Mouse (Mus musculus) thymus, postnatal 36 days (tissue): ENCODE measurements around the gene Kdm2a.

Experiments
- DNase-seq, 2 experiments: peaks; one replicate each; pipeline ENCODE4 v3.0.0; 2022; ENCODE audit warnings: mixed read lengths in 2 of 2

Kdm2a gene

GRCm38 (mm10) chr19:4397798-4398629, at the start of gene Kdm2a:
Kdm2a (minus strand) TSS chr19:4398285.
- peak; percentile 68 to 72 for DNase-seq

- DNase-seq: no peak
These were observed 49.4 kb upstream of the Kdm2a start for GRCm38 (mm10) chr19:4447445-4447844.

- no peak for DNase-seq
These were observed 48.8 kb upstream of the Kdm2a start for GRCm38 (mm10) chr19:4446661-4447420.

GRCm38 (mm10) chr19:4442408-4442807, 44.3 kb upstream of the Kdm2a start:
- peak; percentile 56 to 64 for DNase-seq

GRCm38 (mm10) chr19:4441621-4442161, 43.6 kb upstream of the Kdm2a start:
- DNase-seq: no peak

GRCm38 (mm10) chr19:4441090-4441591, 43.1 kb upstream of the Kdm2a start:
- peak; percentile 34 to 55 for DNase-seq

GRCm38 (mm10) chr19:4440222-4440621, 42.1 kb upstream of the Kdm2a start:
- DNase-seq: no peak

GRCm38 (mm10) chr19:4439161-4439801, 41.2 kb upstream of the Kdm2a start, which contains the start of gene Rhod:
Rhod (minus strand) TSS chr19:4439432.
- DNase-seq: peak; percentile 38 to 42

- no peak for DNase-seq
These were observed 40.7 kb upstream of the Kdm2a start for GRCm38 (mm10) chr19:4438791-4439160.

GRCm38 (mm10) chr19:4437886-4438285, 39.8 kb upstream of the Kdm2a start:
- DNase-seq: no peak

- DNase-seq: no peak
These were observed 38.2 kb upstream of the Kdm2a start for GRCm38 (mm10) chr19:4436254-4436653.

- no peak for DNase-seq
These were observed 36.9 kb upstream of the Kdm2a start for GRCm38 (mm10) chr19:4434999-4435398.

- DNase-seq: no peak
These were observed 35.7 kb upstream of the Kdm2a start for GRCm38 (mm10) chr19:4433756-4434155.

GRCm38 (mm10) chr19:4430091-4430620, 32.1 kb upstream of the Kdm2a start:
- no peak for DNase-seq

GRCm38 (mm10) chr19:4425610-4426366, 27.7 kb upstream of the Kdm2a start:
- DNase-seq: peak; percentile 21

- DNase-seq: no peak
These were observed 24.9 kb upstream of the Kdm2a start for GRCm38 (mm10) chr19:4423021-4423420.

- DNase-seq: no peak
These were observed 24.5 kb upstream of the Kdm2a start for GRCm38 (mm10) chr19:4422581-4422980.

- no peak for DNase-seq
These were observed 22.2 kb upstream of the Kdm2a start for GRCm38 (mm10) chr19:4420153-4420910.

- DNase-seq: no peak
These were observed 21.6 kb upstream of the Kdm2a start for GRCm38 (mm10) chr19:4419711-4420110.

GRCm38 (mm10) chr19:4417713-4418112, 19.6 kb upstream of the Kdm2a start:
- DNase-seq: no peak

GRCm38 (mm10) chr19:4417183-4417582, 19.1 kb upstream of the Kdm2a start:
- DNase-seq: peak; percentile 55 to 62
